In genomic region chr3:107458528-107459195, GRCm38 (mm10) we compare ENCODE assay signal across 8 mouse cellular contexts. TPM values are rescaled to one million over a fixed set of nuclear protein-coding genes. Genes with fewer than 3 reads are reported as not detected.
DNase-seq lines count a peak whose midpoint lies in the region; ATAC-seq and TF ChIP-seq lines count a peak whose summit lies in the region.

No protein-coding gene starts in this region.

- ATAC-seq in forebrain, postnatal 0 days: peak; percentile 32
- ATAC-seq in kidney, postnatal 0 days (replicated peaks; ENCODE audit: low FRiP score, low read depth): 0 out of 2 replicates have a peak, but pooled peaks have one; percentile 15
- ATAC-seq in neural tube, embryonic 11.5 days (ENCODE audit: insufficient read depth, low FRiP score, low TSS enrichment): no peak; the same call in 1 of the 2 replicates

- H3K27me3 ChIP-seq in forebrain, postnatal 0 days (ENCODE audit: insufficient read depth, low read length): peaks cover 26% of the 10 kb centered on the region
- peaks cover 71% of the 10 kb centered on the region for H3K27me3 ChIP-seq in kidney, postnatal 0 days (ENCODE audit: insufficient read depth, low read length)
- H3K27me3 ChIP-seq in neural tube, embryonic 11.5 days (ENCODE audit: control insufficient read depth, insufficient read depth, low read length): peaks cover 64% of the 10 kb centered on the region

- peak; percentile 28 for DNase-seq in adrenal gland, postnatal 25 days
- DNase-seq in adrenal gland, postnatal 4 days (ENCODE audit: low spot score in 2 of 2): no peak
- DNase-seq in lung, postnatal 10 days: peak; percentile 19
- no peak for DNase-seq in lung, adult 18-20 months
- peak; percentile 31 for DNase-seq in forebrain, postnatal 0 days
- no peak for DNase-seq in kidney, postnatal 0 days (ENCODE audit: low spot score)
- DNase-seq in neural tube, embryonic 11.5 days (ENCODE audit: low spot score): peak; percentile 21
- DNase-seq in c-Kit-positive CD71-positive TER-119-positive erythroid progenitor cells, embryonic 14.5 days (ENCODE audit: low spot score): no peak

- H3K9ac ChIP-seq in forebrain, postnatal 0 days: peak overlapping the region; percentile 64
- H3K9ac ChIP-seq in kidney, postnatal 0 days (ENCODE audit: low read depth, low read length): 0 out of 2 replicates have a peak overlapping the region, but pooled peaks have one; percentile 13
- H3K9ac ChIP-seq in neural tube, embryonic 11.5 days (ENCODE audit: low read length): peak overlapping the region; percentile 14; the same call in 1 of the 2 replicates

- no peaks in the 10 kb centered on the region for H3K9me3 ChIP-seq in forebrain, postnatal 0 days (ENCODE audit: low read length)
- H3K9me3 ChIP-seq in kidney, postnatal 0 days (replicated peaks; ENCODE audit: low read length): no peaks in the 10 kb centered on the region
- H3K9me3 ChIP-seq in neural tube, embryonic 11.5 days (ENCODE audit: control insufficient read depth, low read length): no peaks in the 10 kb centered on the region

- no peak overlapping the region for H3K27ac ChIP-seq in forebrain, postnatal 0 days (ENCODE audit: low read depth, low read length)
- no peak overlapping the region for H3K27ac ChIP-seq in kidney, postnatal 0 days
- H3K27ac ChIP-seq in neural tube, embryonic 11.5 days (ENCODE audit: low read depth, low read length): no peak overlapping the region

- no peaks in the 10 kb centered on the region for H3K4me1 ChIP-seq in forebrain, postnatal 0 days (ENCODE audit: insufficient read depth)
- peaks cover 12% of the 10 kb centered on the region; the same call in 1 of the 2 replicates for H3K4me1 ChIP-seq in kidney, postnatal 0 days (replicated peaks; ENCODE audit: insufficient read depth, low read length)
- peaks cover 19% of the 10 kb centered on the region for H3K4me1 ChIP-seq in neural tube, embryonic 11.5 days (ENCODE audit: control insufficient read depth, insufficient read depth, low read length)

- no peaks in the 10 kb centered on the region for H3K36me3 ChIP-seq in forebrain, postnatal 0 days (ENCODE audit: insufficient read depth)
- H3K36me3 ChIP-seq in kidney, postnatal 0 days (ENCODE audit: insufficient read depth, low read length): no peaks in the 10 kb centered on the region
- H3K36me3 ChIP-seq in neural tube, embryonic 11.5 days (ENCODE audit: control insufficient read depth, insufficient read depth, low read length): no peaks in the 10 kb centered on the region

- WGBS in forebrain, postnatal 0 days: 2% methylated on average over 46 of the region's 51 CpGs
- under 1% methylated on average over 49 of the region's 51 CpGs for WGBS in kidney, postnatal 0 days
- under 1% methylated on average over 50 of the region's 51 CpGs for WGBS in neural tube, embryonic 11.5 days

- peak overlapping the region; percentile 98 for H3K4me2 ChIP-seq in forebrain, postnatal 0 days (ENCODE audit: low read depth)
- peak overlapping the region; percentile 83 for H3K4me2 ChIP-seq in kidney, postnatal 0 days (ENCODE audit: low read length)
- H3K4me2 ChIP-seq in neural tube, embryonic 11.5 days (ENCODE audit: low read depth): peak overlapping the region; percentile 84

- TF ChIP-seq CTCF in forebrain, postnatal 0 days (IDR thresholded peaks at IDR 0.05; ENCODE audit: low read depth): peak; percentile 38; the same call in 1 of the 2 replicates
- TF ChIP-seq CTCF in kidney, postnatal 0 days (IDR thresholded peaks at IDR 0.05; ENCODE audit: low read depth): no peak

- H3K4me3 ChIP-seq in forebrain, postnatal 0 days (ENCODE audit: low read depth, low read length): peak overlapping the region; percentile 63
- peak overlapping the region; percentile 46 for H3K4me3 ChIP-seq in kidney, postnatal 0 days (replicated peaks; ENCODE audit: low read depth, low read length)
- H3K4me3 ChIP-seq in neural tube, embryonic 11.5 days (ENCODE audit: low read depth, low read length): peak overlapping the region; percentile 46

RNA-seq across cellular contexts. Expression of gene Kcnc4, which starts 0.7 kb away (rescaled TPM):
- total RNA-seq in adrenal gland, postnatal 25 days (2021): 7.6 and 8.3 TPM in 2 replicates
- total RNA-seq in adrenal gland, postnatal 4 days (2021): 10 to 100 TPM; 14.4 to 14.8 TPM
- 10.7 and 15.4 TPM in 2 replicates for total RNA-seq in forebrain, postnatal 0 days (2014; rRNA removed)
- polyA plus RNA-seq in forebrain, postnatal 0 days (2015; fragmentation: Nextera tagmentation; extraction: Ambion mirVana): 4.2 and 6.6 TPM in 2 replicates
- polyA plus RNA-seq in kidney, postnatal 0 days (2015; fragmentation: Nextera tagmentation; extraction: Ambion mirVana): 0.08 and 0.12 TPM in 2 replicates
- 0.05 and 0.58 TPM in 2 replicates for polyA plus RNA-seq in neural tube, embryonic 11.5 days (2014; fragmentation: Nextera tagmentation; extraction: Ambion mirVana)

RNA-seq across cellular contexts. Expression of gene Slc6a17, which starts 59.2 kb away (rescaled TPM):
- total RNA-seq in adrenal gland, postnatal 25 days (2021): 2.1 and 2.7 TPM in 2 replicates
- total RNA-seq in adrenal gland, postnatal 4 days (2021): 1 to 10 TPM; 3.7 to 3.8 TPM
- 61.2 and 68.9 TPM in 2 replicates for total RNA-seq in forebrain, postnatal 0 days (2014; rRNA removed)
- 20.3 and 22.7 TPM in 2 replicates for polyA plus RNA-seq in forebrain, postnatal 0 days (2015; fragmentation: Nextera tagmentation; extraction: Ambion mirVana)
- polyA plus RNA-seq in kidney, postnatal 0 days (2015; fragmentation: Nextera tagmentation; extraction: Ambion mirVana): 4.2 and 4.9 TPM in 2 replicates
- polyA plus RNA-seq in neural tube, embryonic 11.5 days (2014; fragmentation: Nextera tagmentation; extraction: Ambion mirVana): 2.6 and 3.6 TPM in 2 replicates

Comparison
In these comparisons a context has a peak if more than half of its experiments do, and no peak if none do; other contexts are left out.
1. DNase-seq: peak in adrenal gland, postnatal 25 days (single experiment), lung, postnatal 10 days (single experiment), forebrain, postnatal 0 days (single experiment) and neural tube, embryonic 11.5 days (single experiment); none in adrenal gland, postnatal 4 days (0 of 2), lung, adult 18-20 months (0 of 2), kidney, postnatal 0 days (single experiment) and c-Kit-positive CD71-positive TER-119-positive erythroid progenitor cells, embryonic 14.5 days (single experiment).
2. H3K9ac ChIP-seq: peak in every context shown above with its lines; median percentile 64 in forebrain, postnatal 0 days; 14 in neural tube, embryonic 11.5 days; 13 in kidney, postnatal 0 days.
3. RNA of gene Slc6a17, which starts 59.2 kb away (total RNA-seq): 61.2 to 68.9 TPM in forebrain, postnatal 0 days; 3.7 to 3.8 TPM in adrenal gland, postnatal 4 days and 2.1 to 2.7 TPM in adrenal gland, postnatal 25 days; every median in the first group is over 10 times any median in the second.
4. Peak in every context shown above with its lines, with median percentiles within 50 percentile points of each other: H3K4me2 ChIP-seq and H3K4me3 ChIP-seq.